Mouse (Mus musculus) brain, embryonic 14.5 days (tissue): ENCODE results near the gene Vps8. TPM values are rescaled to one million over a fixed set of nuclear protein-coding genes. Genes with fewer than 3 reads are reported as not detected.

Experiments used
- DNase-seq: peaks from one replicate; pipeline ENCODE4 v3.0.0-alpha.2; 2011; ENCODE audit warnings: low read depth
- CTCF ChIP-seq: fragments of 200-500 bp; IDR thresholded peaks from 2 replicates; pipeline ENCODE4 v1.5.1; 2012; ENCODE audit warnings: inconsistent platforms, mild to moderate bottlenecking, moderate library complexity, borderline replicate concordance; ENCODE audit not compliant: insufficient read depth, insufficient read length; ENCODE audit errors: extremely low read depth
- POLR2A ChIP-seq: fragments of 200-500 bp; IDR thresholded peaks from 2 replicates; pipeline ENCODE4 v1.6.1; 2012; ENCODE audit warnings: mild to moderate bottlenecking, inconsistent platforms, borderline replicate concordance; ENCODE audit not compliant: poor library complexity, insufficient read depth, insufficient read length, severe bottlenecking; ENCODE audit errors: extremely low read depth
- polyA plus RNA-seq: library from polyadenylated mRNA; depleted of rRNA; stranded (reverse); fragments of >200 nt; gene quantifications from 2 replicates; pipeline ENCODE4 v1.2.3, GENCODE M21; 2012

Vps8 gene
- polyA plus RNA-seq, 1 experiment: 30.4 TPM

DNA sequence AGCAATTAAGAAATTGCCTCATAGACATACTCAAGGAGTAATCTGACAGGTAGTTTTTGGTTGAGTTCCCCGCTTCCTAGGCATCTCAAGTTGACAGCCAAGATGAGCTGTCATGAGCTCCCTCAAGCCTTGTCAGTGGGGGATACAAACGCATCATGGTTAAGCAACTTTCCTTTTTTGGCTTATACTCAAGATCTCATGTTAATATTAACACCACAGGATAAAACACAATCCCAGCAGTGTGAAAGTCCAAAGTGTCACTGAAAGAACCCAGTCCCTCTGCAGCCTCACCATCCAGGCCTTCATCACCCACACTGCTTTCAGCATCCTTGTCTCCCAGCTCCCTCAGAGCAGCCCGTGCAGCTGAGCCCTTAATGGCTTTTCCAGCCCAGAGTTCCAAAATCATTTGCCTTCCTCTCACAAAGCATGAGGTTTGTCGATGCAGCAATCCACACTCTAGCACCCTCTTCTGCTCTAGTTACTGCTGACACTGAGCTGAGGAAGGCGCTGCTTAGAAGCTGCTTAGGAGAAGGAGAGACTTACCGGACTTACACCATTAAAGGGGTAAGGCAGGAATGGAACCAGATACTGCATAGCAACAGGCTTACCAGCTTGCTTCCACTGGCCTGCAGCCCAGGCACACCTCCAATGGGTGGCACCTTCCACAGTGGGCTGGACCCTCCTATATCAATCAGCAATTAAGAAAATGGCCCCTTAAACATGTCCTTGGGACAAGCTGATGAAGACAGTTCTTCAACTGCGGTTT is 113.5 kb downstream of the Vps8 start:
- no peak for TF ChIP-seq POLR2A
- TF ChIP-seq CTCF: no peak
- DNase-seq: no peak

GRCm38 (mm10) chr16:21537312-21537711 is 114.4 kb downstream of the Vps8 start:
- DNase-seq: no peak

GRCm38 (mm10) chr16:21538889-21539288 is 116.0 kb downstream of the Vps8 start:
- DNase-seq: no peak
- TF ChIP-seq CTCF (no peak), POLR2A (no peak)

More at GRCm38 (mm10) chr16:21537312-21537711, 114.4 kb downstream of the Vps8 start:
- TF ChIP-seq POLR2A (no peak), CTCF (no peak)

- DNase-seq: no peak
- TF ChIP-seq POLR2A (no peak), CTCF (no peak)
Measured at GRCm38 (mm10) chr16:21542559-21542958, 119.6 kb downstream of the Vps8 start.

- TF ChIP-seq CTCF (no peak), POLR2A (no peak)
Measured at GRCm38 (mm10) chr16:21547446-21547845, 124.5 kb downstream of the Vps8 start.

DNA sequence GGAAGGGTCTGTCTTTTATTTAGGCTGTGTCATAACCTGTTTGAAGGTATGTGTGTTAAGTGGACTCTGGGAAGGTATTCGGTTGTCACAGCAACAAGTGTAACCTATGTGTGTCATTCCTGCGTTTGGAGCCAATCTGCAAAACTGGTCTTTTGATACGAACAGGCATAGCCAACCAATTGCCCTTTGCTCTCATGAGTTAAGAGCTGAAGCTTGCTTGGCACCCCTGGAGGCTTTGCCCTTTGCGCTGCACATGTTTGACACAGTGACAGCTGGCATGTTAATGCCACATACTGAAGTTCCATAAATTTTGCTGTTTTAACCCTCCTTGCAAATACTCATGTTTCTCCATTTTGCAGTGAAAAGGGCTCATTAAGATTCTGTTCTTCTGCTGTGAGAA is 126.8 kb downstream of the Vps8 start:
- TF ChIP-seq POLR2A (no peak), CTCF (no peak)

More at GRCm38 (mm10) chr16:21547446-21547845, 124.5 kb downstream of the Vps8 start:
- DNase-seq: no peak

GRCm38 (mm10) chr16:21550453-21550852 is 127.5 kb downstream of the Vps8 start:
- DNase-seq: no peak
- TF ChIP-seq CTCF: no peak
- no peak for TF ChIP-seq POLR2A

More for the DNA sequence above, 126.8 kb downstream of the Vps8 start:
- no peak for DNase-seq

DNA sequence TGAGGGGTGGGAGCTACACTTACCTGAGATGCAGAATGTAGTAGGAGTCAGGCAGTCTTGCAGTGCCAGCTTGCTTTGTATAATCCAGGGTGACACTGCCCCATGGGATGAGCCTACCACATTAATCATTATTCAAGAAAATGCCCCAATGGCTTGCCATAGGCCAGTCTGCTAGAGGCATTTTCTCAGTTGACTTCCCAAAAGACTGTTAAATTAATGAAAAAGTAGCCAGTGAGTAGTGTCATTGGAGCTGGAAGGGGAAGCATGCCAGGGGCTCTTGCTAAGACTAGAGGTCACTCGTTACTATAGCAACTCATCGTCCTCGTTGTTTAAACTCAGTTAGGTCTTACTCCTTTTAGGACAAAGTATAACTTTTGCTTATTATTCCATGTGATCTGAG is 130.6 kb downstream of the Vps8 start:
- no peak for DNase-seq
- no peak for TF ChIP-seq POLR2A

GRCm38 (mm10) chr16:21562625-21563300 is 139.8 kb downstream of the Vps8 start:
- no peak for DNase-seq
- TF ChIP-seq CTCF: no peak
- no peak for TF ChIP-seq POLR2A

- no peak for TF ChIP-seq CTCF
- no peak for TF ChIP-seq POLR2A
- no peak for DNase-seq
Measured at GRCm38 (mm10) chr16:21563322-21563721, 140.4 kb downstream of the Vps8 start.

- TF ChIP-seq CTCF (no peak), POLR2A (no peak)
- no peak for DNase-seq
Measured at GRCm38 (mm10) chr16:21567093-21567492, 144.2 kb downstream of the Vps8 start.

DNA sequence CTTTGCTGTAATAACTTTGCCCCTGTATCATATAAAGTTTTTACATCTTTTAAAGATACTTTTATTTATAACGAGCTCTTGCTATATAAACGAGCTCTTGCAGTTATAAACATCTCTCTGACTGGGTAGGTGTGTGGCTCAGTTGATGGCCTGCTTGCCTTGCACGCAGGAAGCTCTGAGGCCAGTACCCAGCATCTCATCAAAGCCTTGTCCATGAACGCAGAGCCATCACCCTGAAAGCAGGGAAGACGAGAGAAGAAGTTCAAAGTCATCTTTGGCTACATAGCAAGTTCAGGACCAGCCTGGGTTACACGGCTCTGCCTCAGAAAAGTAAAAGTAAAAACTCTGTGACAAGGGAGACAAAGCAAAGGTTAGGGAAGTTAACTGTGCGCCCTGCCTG is 147.0 kb downstream of the Vps8 start:
- DNase-seq: no peak
- TF ChIP-seq CTCF (no peak), POLR2A (no peak)

DNA sequence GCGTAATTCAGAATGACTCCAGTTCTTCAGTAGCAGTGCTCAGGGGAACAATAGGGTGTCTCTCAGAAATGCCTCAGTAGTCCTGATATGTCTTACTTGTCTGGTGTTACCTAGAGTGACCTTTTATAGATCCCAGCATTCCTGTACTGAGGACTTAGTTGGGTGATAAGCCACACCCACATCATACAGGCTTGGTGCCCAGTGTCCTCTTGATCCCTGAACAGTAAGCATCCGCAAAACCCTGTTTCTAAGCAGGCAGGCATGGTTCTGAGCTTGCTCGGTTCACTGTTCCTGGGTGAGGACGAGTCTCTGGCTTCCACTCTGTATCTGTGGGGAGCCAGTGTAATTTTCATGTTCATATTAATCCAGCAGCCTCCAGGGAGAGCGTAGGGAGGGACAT is 147.9 kb downstream of the Vps8 start:
- TF ChIP-seq CTCF (no peak), POLR2A (no peak)
- no peak for DNase-seq
